Mouse (Mus musculus) right cerebral cortex, adult 2 months (tissue): ENCODE measurements around the gene Lpcat4.

Experiments used
- DNase-seq, 2 experiments: peaks; one replicate each; pipeline ENCODE4 v3.0.0; 2021 to 2022; ENCODE audit warnings: low spot score in 2 of 2

The Lpcat4 gene

DNA sequence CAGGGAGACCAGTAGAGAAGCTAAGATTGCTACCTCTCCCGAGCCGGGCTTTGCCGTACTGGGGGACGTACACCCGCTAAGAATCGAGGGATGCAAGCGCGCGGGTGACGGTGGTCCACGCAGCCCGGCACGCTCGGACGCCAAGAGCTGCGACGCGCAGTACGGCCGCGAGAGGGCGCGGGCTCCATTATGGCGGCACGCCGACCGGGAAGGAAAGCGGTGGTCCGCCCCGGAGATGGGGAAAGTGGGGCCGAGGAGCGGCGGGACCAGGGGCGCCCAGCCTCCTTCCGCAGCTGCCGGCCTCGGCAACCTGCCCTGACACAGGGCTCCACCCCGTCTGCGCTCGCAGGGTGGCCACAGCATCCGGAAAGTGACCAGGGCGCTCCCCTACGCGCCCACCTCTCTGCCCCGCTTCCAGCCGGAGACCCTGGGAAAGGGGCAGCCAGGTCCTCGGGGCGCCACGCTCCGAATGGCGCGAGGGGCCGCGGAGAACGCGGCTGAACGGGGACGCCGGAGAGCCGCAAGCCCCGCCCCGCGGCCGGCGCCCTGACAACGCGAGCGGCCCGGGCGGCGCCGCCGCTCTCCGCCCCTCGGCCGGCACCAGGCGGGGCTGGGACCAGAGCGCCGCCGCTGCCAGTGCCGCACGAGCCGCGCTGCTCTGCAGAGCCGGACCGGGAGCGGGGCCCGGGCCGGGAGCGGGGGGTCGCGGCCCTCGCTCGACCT, at the start of gene Lpcat4:
Gene Lpcat4, plus strand, starts transcription at position 257 of the 723 bp plus-strand sequence.
- peak; percentile 91 to 92 for DNase-seq

DNA sequence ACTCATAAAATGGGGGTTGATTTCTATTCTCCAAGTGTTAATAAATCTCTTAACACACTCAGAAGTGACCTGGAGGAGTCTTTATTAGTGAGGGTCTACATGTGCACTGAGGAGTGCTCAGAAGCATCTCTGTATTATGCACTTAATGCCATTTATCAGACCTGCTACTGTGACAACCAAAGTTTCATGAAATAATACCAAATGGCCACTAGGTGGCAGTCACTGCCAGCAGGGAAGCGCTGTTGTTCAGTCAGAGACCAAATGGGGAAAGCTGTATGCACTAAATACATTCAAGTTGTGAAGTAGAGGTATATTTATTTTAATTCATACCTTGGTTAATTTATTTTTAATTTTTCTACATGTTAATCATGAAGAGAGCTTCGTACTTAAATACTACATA, 42.4 kb upstream of the Lpcat4 start:
- DNase-seq, result peak; percentile 61

DNA sequence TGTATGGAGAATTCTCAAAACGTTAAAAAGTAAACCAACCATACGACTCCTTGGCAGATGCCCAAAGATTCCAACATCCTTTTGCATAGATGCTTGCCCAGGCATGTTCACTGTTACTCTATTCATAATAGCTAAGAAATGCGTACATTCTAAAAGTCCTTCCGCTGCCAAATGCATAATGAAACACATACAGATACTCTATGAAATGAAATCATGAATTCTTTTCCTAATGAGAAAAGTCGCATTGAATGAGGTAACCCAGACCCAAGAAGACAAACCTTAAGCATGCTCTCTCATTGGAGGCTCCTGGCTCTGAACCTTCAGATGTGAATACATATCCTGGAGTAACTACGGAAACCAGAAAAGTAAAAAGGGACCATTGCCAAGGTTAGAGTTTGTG, 36.2 kb upstream of the Lpcat4 start:
- DNase-seq, result no peak

DNA sequence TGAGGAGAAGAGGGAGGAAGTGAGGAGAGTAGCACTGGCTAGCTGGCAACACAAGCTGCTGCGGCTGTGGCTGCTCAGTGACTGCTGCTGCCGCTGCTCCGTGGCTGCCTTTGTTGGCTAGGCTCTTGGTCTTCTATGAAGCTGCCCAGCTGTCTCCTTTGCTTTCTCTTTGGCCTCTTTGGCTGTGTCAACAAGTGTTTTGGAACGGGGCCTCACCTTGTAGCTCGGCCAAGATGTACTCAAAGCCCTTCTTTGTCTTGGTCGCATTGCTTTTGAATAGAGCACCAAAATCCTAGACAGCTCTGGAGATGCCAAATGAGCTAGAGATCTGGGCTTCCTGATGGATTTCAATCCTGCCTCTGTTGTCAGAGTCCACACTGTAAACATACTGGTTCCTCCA, 29.1 kb upstream of the Lpcat4 start:
- peak; percentile 37 to 65 for DNase-seq

DNA sequence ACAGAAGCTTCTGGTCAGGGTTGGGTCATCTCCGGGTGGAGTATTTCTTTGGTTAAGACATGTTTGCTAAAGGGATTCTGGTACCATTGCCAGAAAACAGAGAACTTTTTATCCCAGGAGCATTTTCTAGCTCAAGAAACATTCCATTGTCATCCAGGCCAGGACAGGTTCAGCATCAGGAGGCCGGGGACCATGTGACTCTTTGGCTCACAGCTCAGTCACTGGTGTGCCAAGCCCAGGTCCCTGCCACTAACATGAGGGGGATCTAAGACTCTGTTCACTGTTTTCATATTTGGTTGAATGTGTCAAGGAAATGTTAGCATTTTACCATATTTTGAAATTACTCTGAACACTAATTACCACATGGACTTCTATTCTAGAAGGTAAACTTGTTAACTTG, 28.6 kb upstream of the Lpcat4 start:
- no peak for DNase-seq

DNA sequence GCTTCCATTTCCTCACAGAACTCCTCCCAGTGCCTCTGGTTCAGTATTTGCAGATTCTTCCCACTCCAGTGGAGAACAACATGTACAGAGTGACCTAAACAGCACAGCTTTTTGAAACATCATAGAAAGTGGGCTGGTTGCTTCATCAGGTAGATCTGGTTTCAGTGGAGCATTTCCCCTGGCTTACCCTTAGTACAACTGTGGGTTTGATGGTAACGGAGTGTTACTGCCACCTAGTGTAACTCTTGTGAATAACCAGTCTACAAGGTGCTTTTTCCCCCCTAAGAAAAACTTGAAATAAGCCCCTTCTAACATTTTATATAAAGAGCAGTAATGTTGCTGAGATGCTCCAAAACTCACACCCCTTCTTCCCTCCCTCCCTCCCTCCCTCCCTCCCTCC, 23.3 kb upstream of the Lpcat4 start:
- peak; percentile 24 to 28 for DNase-seq

DNA sequence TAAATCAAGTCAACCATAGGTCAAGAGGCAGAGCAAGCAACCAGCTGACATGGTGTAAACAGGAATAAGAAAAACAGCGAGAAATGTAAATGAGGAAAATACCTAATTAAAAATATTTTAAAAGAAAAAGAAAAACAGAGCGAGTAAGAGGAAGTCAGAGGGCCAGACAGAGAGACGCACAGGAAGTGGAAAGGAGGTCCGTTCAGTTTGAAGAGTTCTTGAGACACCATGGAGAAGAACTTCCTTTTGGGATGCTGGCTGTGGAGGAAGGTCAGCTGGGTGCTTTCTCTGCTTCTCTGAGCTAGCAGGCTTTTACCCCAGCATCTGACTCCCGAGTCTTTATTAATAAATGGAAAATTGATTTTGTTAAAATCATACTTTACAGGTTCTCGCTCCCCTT, 21.7 kb upstream of the Lpcat4 start:
- DNase-seq, result no peak

DNA sequence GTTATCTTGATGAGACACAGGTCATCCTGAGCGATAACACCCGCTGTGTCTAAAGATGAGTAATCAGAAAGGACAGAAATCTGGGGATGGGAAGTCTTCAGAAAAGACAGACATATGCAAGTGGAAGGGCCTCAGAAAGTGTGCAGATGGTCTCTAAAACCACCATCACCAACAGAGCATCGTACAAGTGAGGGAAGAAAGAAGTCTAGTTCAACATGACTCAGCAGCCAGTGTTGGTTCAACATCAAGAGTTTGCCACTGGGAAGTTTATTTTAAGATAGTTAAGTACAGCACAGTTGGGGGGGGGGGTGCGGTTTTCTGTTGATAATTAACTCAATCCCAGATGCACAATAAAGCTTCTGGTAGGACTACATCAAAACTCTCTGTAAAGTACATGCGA, 18.4 kb upstream of the Lpcat4 start:
- no peak for DNase-seq

DNA sequence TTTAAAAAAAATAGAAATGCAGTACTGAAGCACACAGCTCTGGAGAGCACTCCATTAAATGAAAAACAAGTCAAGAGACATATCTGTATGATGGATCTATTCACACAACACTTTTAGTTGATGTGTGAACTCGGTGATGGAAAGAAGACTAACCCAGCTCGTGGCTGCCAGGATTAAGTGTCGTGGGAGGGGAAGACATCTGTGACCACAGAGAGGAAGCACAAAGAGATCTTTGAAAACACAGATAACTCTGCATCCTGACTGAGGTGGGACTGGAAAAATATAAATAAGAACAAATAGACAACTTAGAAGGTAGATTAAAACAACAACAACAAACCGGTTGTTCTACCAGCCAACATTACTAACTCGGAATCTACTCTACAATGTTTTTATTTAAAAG, 16.7 kb upstream of the Lpcat4 start:
- DNase-seq, result no peak

DNA sequence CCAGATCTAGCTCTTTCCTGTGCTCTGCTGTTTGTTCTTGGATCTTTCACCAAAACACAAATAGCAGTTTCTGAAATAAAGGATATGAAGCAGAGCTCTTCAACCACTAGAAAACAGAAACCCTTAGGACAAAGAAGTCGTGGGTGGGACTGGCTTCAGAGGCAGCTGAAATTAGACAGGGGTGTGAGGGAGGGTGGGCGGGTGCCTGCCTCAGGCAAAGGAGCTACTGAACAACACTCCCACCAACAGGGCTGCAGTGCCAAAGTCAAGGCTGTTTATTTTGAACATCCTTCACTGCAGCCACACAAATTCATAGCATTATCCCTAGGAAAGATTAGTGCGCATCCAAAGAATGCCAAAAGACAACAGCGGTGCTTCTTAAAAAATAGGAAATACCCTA, 14.9 kb upstream of the Lpcat4 start:
- DNase-seq, result no peak

DNA sequence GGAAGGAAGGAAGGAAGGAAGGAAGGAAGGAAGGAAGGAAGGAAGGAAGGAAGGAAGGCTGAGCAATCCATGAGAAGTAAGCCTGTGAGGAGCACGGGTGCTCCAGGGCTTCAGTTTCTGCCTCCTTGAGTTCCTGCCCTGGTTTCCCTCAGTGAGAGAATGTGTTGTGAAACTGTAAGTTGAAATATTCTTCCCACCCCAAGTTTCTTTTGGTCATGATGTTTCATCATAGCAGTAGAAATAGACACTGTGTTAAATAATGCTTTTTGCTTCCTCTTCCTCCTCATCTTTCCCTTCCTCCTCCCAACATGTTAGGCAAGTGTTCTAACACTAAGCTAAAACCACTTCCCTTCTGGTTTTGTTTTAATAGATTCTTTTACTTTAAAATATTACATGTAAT, 6.6 kb upstream of the Lpcat4 start:
- no peak for DNase-seq

DNA sequence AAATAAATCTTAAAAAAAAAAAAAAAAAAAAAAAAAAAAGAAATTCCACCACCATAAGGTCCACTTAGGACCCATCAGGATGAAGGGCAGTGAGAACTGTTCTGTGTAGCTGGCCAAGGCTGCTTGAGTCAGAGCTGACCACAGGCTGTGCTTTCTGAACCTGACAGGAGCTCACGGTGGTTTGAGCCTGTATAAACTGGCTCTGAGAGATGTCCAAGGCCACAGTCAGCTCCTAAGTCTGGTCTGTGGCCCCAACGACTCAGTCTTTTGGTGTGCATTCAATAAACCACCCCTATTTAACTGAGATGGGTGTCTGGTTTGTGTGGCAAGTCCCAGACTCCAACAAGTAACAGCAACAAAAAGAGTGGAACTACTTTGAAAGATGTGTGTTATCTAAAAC, 2.6 kb upstream of the Lpcat4 start:
- no peak for DNase-seq

DNA sequence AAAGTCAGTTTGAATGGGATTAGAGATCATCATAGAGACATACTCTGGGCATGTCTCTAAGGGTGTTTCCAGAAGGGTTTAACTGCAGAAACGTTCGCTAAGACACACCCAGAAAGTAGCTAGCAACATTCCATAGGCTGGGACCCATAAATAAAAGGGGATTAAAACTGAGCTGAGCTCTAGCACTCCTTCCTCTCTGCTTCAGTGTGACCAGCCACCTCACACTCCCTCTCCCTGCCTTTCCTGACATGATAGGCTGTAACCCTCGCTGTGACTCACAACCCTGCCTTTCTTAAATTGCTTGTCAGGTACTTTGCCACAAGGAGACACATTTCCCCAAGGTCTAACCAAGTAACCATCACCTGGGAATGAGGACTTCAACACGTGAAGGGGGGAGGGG, 1.3 kb upstream of the Lpcat4 start:
- no peak for DNase-seq

DNA sequence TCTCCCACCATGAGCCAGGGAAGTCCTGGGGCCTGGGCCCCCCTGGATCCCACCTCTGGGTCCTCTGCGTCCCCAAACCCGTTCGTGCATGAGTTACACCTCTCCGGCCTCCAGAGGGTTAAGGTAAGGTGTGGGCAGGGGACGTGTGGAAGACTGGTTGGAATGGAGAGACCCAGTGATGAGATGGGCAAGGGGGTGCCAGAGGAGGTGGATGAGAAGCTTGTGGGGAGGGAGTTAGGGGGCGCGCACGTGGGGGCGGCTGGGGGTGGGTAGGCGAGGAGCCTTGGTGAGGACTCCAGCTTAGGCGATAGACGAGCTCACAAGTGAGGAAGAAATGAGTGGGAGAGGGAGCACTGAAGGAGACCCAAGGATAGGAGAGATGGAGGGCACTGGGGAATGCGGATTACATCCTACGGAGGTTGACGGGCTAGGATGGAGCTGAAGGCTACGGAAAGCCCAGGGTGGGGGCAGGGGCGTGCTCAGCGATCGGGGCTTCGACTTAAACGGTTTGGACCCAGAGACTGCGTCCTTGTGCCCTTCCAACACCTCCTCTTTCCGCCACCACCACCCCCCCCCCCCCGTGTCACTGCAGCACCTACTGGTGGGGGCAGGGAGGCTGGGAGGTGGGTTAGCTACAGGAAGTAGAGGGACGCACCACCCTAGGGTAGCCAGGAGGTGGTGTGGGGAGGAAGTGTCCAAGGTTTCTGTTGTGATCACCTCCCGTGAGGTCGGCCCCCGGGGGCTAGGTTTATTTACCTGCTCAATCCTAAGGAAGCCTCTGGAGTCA, 860 bp downstream of the Lpcat4 start:
- DNase-seq, result peak; percentile 45 to 53

DNA sequence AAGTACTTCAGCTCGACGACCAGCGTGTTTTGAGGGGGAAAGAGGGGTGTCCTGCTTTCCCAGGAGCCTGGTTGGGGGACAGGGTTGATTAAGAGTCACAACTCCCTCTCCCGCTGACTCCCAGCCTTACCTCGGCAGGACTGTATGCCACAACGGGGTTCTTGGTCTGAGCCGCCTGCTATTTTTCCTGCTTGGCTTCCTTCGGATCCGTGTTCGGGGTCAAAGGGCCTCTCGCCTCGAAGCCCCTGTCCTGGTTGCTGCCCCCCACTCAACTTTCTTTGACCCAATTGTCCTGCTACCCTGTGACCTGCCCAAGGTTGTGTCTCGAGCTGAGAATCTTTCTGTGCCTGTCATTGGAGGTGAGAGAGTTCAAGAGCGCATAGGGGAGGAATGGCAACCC, 2.5 kb downstream of the Lpcat4 start:
- DNase-seq, result no peak

DNA sequence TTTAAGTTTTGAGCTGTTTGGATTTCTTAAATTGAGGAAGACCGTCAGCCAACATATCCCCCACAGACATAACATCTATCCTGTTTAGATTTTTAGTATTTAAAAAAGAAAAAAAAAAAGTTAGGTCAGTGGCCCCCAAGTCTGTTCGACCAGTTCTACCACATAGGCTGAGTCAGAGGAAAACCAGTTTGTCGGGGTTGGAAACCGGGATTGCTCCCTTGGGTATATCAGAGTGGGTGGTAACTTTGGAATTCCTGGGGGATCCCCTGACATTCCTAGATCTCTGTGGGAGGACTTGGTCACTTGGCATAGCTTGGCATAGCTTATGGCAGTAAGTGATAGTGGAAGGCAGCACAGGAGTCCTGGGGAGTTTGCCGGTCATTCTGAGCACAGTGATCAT, 6.0 kb downstream of the Lpcat4 start:
- no peak for DNase-seq

DNA sequence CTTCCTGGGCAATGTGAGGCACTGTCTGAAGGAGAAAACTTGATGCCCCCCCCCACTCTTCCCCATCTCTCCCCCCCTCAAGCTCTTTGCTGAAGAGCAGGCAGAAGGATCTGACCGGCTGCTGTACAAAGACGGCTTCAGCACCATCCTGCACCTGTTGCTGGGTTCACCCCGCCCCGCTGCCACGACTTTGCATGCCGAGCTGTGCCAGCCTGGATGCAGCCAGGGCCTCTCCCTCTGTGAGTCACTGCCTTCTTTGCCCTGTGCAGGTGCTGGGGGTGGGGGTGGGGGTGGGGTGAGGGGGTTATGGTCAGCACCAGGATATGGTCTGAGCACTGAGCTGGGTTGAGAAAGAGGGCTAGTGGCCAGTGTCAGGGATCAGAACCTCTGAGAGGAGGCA, 6.9 kb downstream of the Lpcat4 start:
- no peak for DNase-seq

DNA sequence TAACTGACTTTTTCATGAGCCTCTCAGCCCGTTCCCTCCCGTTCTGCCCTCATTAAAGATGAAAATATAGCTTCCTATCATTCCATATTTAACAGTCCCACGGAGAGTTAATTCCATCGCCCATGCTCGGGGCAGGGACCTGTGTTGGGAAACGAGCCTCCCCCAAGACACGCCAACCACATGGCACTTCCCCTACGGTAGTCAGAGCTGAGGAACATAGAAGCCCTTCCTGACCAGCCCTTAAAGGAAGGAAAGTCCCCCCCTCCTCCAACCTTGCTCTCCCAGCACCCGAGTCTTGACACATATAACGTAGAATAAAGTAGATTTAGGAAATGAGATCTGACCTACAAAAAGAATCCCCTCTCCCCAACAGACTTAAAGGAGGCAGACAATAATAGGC, 8.1 kb downstream of the Lpcat4 start:
- no peak for DNase-seq

DNA sequence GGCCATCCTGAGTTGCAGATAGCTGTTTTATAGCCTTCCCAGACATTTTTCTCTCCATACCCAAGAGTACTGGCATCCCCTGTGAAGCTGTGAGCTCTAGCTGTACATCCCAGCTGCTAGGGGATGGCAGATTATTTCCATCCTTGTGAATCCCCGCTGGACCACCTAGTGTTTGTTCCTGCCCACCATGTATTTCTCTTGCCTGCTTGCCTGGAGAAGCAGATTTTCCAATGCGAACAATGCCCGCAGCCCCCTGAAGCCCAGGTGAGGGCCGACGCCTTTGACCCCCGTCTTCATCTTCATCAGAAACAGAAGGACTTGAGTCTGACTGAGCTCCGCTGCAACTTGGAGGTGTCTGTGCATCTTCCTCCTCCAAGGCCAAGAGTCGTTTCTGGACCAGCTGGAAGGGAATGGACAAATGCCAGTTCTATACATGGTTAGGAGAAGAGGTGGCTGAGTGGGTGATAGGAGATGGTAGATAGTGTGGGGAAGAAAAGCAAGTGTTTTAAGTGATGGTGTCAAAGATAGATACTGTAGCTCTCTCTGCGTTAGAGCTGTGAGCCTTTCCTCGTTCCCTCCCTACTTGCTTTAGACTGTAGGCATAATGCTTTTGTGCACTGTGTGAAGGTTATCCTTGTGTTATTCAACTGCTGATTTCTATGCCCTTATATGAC, 10.6 kb downstream of the Lpcat4 start:
- no peak for DNase-seq

DNA sequence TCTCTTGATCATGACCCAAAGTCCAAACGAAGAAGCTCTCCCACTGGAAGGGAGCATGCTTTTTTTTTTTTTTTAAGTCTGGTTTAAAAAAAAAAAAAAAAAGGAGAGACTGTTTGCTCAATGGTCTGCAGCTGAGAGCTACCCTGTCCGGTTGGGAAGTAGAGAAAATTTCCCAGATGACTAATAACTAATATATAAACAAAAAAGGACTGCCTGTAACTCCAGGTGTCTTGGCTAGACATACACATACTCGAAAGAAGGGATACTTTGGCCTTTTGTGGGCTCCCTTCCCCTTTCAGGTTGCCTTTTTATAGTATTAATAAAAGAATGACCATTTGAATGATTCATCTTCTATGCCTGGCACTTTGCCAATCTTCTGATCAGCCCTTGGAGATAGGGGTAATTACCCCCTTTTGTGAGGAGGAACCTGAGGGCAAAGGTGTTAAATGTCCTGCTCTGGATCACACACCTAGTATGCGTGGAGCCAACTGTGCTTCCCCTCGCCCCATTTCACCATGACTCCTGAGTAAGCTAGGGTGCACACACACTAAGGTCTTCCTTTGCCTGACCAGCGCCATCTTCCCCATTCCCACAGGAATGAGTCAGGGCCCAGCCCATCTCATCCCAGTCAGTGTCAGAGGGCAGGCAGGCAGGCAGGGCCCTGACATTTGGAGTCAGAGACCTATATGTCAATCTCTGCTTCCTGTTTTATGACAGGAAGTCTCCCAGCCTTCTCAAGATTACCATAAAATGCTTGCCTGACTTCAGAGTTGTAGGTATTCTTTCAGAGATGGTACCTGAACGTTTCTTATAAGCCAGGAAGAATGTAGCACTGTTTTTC, 15.6 kb downstream of the Lpcat4 start:
- DNase-seq, result no peak

DNA sequence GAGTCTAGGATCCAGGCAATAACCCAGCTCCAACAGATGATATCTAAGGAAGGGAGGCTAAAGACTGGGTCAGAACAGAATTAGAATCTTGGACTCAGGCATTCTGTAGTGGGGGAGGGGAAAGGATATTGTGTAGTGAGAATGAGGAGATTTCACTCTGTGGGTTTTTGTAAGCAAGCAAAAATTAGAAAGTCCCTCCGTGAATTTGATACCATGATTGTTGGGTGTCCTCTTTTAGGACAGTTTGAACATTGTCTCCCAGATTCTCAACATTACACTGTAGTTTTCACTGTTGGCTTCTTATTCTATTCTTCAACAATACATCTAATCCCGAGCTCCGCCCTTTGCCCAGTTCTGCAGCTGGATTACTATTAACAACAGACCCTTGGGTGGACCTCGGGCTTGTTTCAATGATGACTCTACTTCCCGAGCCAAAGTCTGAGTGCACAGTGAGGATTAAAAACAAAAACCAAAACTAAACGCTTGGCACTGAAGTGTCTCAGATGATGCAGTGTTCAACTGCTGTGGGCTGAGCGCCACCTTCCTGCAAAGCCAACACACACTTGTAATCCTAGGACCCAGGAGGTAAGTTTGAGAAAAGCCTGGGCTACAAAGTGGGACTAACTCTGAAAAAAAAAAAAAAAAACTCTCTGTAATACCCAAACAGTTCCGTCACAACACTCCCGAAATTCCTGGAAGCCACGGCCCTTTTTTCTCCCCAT, 20.1 kb downstream of the Lpcat4 start, which contains the start of gene Nutm1:
Gene Nutm1, minus strand, starts transcription at position 51 of the 722 bp plus-strand sequence.
- no peak for DNase-seq
